Mouse (Mus musculus): ENCODE measurements at regions not wholly inside any gene's neighbourhood (a gene's known extent, or its start where the extent isn't known, plus 50 kb on each side); places are given as distances from the start of the nearest gene placed in this dataset.
A peak's percentile ranks its signal among the peaks of the same experiment; 100 is the strongest.

- Histone ChIP-seq H3K9me3 (ENCODE audit: control insufficient read depth, low read length) (no peaks in the 10 kb centered on the region), H3K4me2 (ENCODE audit: low read depth) (no peak overlapping the region), H3K4me1 (replicated peaks; ENCODE audit: control insufficient read depth in 2 of 2, insufficient read depth in 2 of 2, low read length in 1 of 2) (no peaks in the 10 kb centered on the region), H3K9ac (replicated peaks) (no peak overlapping the region), H3K36me3 (replicated peaks; ENCODE audit: control insufficient read depth, insufficient read depth, low read depth) (no peaks in the 10 kb centered on the region), H3K27ac (no peak overlapping the region), H3K4me3 (ENCODE audit: insufficient read depth in 1 of 2, low read depth in 2 of 2, low read length in 2 of 2) (no peak overlapping the region), H3K27me3 (ENCODE audit: control insufficient read depth, insufficient read depth, low read length) (no peaks in the 10 kb centered on the region)
- DNase-seq (ENCODE audit: low read depth in 3 of 3, low spot score in 3 of 3) (no peak), ATAC-seq (ENCODE audit: insufficient read depth) (no peak)
- no peak for TF ChIP-seq EP300 (IDR thresholded peaks at IDR 0.05; ENCODE audit: low read depth)
- no peak for TF ChIP-seq CTCF (IDR thresholded peaks at IDR 0.05; ENCODE audit: low read depth)
- 48% methylated on average over 3 of the region's 3 CpGs for WGBS (ENCODE audit: insufficient replicate concordance)
Measured at GRCm38 (mm10) chr3:41453525-41453924, 102.0 kb upstream of the Jade1 start.

DNA sequence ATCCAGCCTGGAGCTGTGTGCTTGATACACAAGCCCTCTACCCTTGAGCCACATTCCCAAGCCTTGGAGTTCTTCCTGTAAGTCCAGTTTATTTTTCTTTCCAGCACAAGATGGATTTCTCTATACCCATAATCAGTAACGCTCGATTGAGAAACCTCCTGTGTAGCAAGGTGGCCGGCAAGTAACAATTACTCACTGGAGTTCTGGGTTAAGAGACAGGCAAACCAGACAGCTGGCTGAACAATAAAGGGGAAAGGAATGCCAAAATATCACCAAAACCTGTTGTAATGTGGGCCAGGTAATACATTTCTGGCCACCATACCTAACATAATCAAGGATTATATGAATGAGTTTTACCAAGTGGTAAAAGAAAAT, 102.8 kb upstream of the Jade1 start:
- H3K4me3 ChIP-seq (ENCODE audit: insufficient read depth in 1 of 2, low read depth in 2 of 2, low read length in 2 of 2), result no peak overlapping the region
- TF ChIP-seq EP300 (IDR thresholded peaks at IDR 0.05; ENCODE audit: low read depth), result no peak
- TF ChIP-seq CTCF (IDR thresholded peaks at IDR 0.05; ENCODE audit: low read depth), result no peak
- no peaks in the 10 kb centered on the region for H3K27me3 ChIP-seq (ENCODE audit: control insufficient read depth, insufficient read depth, low read length)
- H3K9ac ChIP-seq (replicated peaks), result no peak overlapping the region
- no peaks in the 10 kb centered on the region for H3K36me3 ChIP-seq (replicated peaks; ENCODE audit: control insufficient read depth, insufficient read depth, low read depth)
- no peaks in the 10 kb centered on the region for H3K4me1 ChIP-seq (replicated peaks; ENCODE audit: control insufficient read depth in 2 of 2, insufficient read depth in 2 of 2, low read length in 1 of 2)
- ATAC-seq (ENCODE audit: insufficient read depth), result no peak
- no peak for DNase-seq (ENCODE audit: low read depth in 3 of 3, low spot score in 3 of 3)
- H3K4me2 ChIP-seq (ENCODE audit: low read depth), result no peak overlapping the region
- H3K27ac ChIP-seq, result no peak overlapping the region
- 55% methylated on average over 3 of the region's 3 CpGs for WGBS (ENCODE audit: insufficient replicate concordance)
- no peaks in the 10 kb centered on the region for H3K9me3 ChIP-seq (ENCODE audit: control insufficient read depth, low read length)

DNA sequence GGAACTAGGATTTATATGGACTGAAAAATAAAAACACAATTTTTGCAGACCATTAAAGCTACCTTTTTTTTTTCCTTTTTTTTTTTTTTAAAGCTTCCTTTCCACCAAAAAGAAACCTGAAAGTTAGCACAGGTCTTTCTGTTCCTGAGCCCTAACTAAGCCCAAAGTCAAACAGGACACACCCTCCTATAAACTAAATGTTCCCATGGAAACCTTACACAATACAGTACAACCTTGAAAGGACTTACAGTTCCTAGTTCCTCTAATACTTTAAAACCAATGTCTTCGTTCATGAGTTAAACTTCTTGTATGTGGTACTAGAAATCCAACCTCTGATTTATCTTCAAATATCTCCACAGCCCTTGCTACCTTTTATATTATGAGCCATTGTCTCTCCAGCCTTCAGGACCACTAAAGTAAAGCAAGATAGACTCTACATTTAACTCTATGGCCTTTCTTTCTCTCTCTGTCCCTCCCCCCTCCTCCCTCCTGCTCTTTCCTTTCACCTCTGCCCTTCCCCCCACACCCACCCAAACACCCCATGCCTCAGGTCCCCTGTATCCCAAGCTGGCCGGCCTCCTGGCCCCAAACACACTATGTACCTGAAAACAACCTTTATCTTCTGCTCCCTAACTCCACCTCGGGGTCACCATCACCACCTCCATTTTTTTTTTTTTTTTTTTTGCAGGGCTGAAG, 103.4 kb upstream of the Jade1 start:
- Histone ChIP-seq H3K27ac (no peak overlapping the region), H3K27me3 (ENCODE audit: control insufficient read depth, insufficient read depth, low read length) (no peaks in the 10 kb centered on the region), H3K4me3 (ENCODE audit: insufficient read depth in 1 of 2, low read depth in 2 of 2, low read length in 2 of 2) (no peak overlapping the region), H3K9me3 (ENCODE audit: control insufficient read depth, low read length) (no peaks in the 10 kb centered on the region), H3K4me2 (ENCODE audit: low read depth) (no peak overlapping the region), H3K4me1 (replicated peaks; ENCODE audit: control insufficient read depth in 2 of 2, insufficient read depth in 2 of 2, low read length in 1 of 2) (no peaks in the 10 kb centered on the region), H3K36me3 (replicated peaks; ENCODE audit: control insufficient read depth, insufficient read depth, low read depth) (no peaks in the 10 kb centered on the region), H3K9ac (replicated peaks) (no peak overlapping the region)
- peak in 1 of 3 experiments; percentile 3 for DNase-seq (ENCODE audit: low read depth in 3 of 3, low spot score in 3 of 3)
- TF ChIP-seq CTCF (IDR thresholded peaks at IDR 0.05; ENCODE audit: low read depth), result no peak
- no peak for TF ChIP-seq EP300 (IDR thresholded peaks at IDR 0.05; ENCODE audit: low read depth)
- ATAC-seq (ENCODE audit: insufficient read depth), result no peak
- WGBS (ENCODE audit: insufficient replicate concordance), result 34% methylated on average over 3 of the region's 3 CpGs

DNA sequence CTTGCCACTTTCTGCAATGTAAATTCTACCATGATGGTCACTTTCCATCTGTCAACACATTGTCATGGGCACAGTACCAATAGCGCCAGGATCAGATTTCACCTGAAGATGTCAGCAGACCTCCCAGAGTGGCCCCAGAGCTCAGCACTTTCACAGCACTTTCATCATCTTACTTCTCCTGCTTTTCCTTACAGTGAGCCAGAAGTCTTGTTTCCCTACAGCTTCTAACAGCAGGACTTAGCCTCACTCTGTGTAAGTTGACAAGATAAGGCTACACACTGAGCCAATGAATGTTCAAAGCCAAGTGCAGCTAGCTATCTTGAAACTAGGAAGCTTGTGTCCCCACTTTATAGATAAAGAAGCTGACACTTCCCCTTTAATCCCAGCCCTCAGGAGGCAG, 104.8 kb upstream of the Jade1 start:
- 53% methylated on average over 1 of the region's 1 CpGs for WGBS (ENCODE audit: insufficient replicate concordance)
- no peak for ATAC-seq (ENCODE audit: insufficient read depth)
- no peak overlapping the region for H3K27ac ChIP-seq

GRCm38 (mm10) chr3:41444243-41444753, 111.2 kb upstream of the Jade1 start:
- Histone ChIP-seq H3K4me2 (ENCODE audit: low read depth) (no peak overlapping the region), H3K9me3 (ENCODE audit: control insufficient read depth, low read length) (no peaks in the 10 kb centered on the region), H3K36me3 (replicated peaks; ENCODE audit: control insufficient read depth, insufficient read depth, low read depth) (no peaks in the 10 kb centered on the region), H3K4me1 (replicated peaks; ENCODE audit: control insufficient read depth in 2 of 2, insufficient read depth in 2 of 2, low read length in 1 of 2) (no peaks in the 10 kb centered on the region), H3K27ac (no peak overlapping the region), H3K9ac (replicated peaks) (no peak overlapping the region), H3K4me3 (ENCODE audit: insufficient read depth in 1 of 2, low read depth in 2 of 2, low read length in 2 of 2) (no peak overlapping the region), H3K27me3 (ENCODE audit: control insufficient read depth, insufficient read depth, low read length) (no peaks in the 10 kb centered on the region)
- TF ChIP-seq EP300 (IDR thresholded peaks at IDR 0.05; ENCODE audit: low read depth), result no peak
- no peak for TF ChIP-seq CTCF (IDR thresholded peaks at IDR 0.05; ENCODE audit: low read depth)
- WGBS (ENCODE audit: insufficient replicate concordance), result 77% methylated on average over 9 of the region's 9 CpGs
- DNase-seq (ENCODE audit: low read depth in 3 of 3, low spot score in 3 of 3), result no peak
- no peak for ATAC-seq (ENCODE audit: insufficient read depth)

More for the DNA sequence above, 104.8 kb upstream of the Jade1 start:
- no peak overlapping the region for H3K4me3 ChIP-seq (ENCODE audit: insufficient read depth in 1 of 2, low read depth in 2 of 2, low read length in 2 of 2)
- no peaks in the 10 kb centered on the region for H3K36me3 ChIP-seq (replicated peaks; ENCODE audit: control insufficient read depth, insufficient read depth, low read depth)
- TF ChIP-seq EP300 (IDR thresholded peaks at IDR 0.05; ENCODE audit: low read depth), result no peak
- no peak for TF ChIP-seq CTCF (IDR thresholded peaks at IDR 0.05; ENCODE audit: low read depth)
- H3K9ac ChIP-seq (replicated peaks), result no peak overlapping the region
- no peak for DNase-seq (ENCODE audit: low read depth in 3 of 3, low spot score in 3 of 3)
- H3K4me1 ChIP-seq (replicated peaks; ENCODE audit: control insufficient read depth in 2 of 2, insufficient read depth in 2 of 2, low read length in 1 of 2), result no peaks in the 10 kb centered on the region
- no peaks in the 10 kb centered on the region for H3K9me3 ChIP-seq (ENCODE audit: control insufficient read depth, low read length)
- H3K27me3 ChIP-seq (ENCODE audit: control insufficient read depth, insufficient read depth, low read length), result no peaks in the 10 kb centered on the region
- no peak overlapping the region for H3K4me2 ChIP-seq (ENCODE audit: low read depth)
